Mouse (Mus musculus): Measurements from ENCODE around the gene Pde1b.
A peak's percentile ranks its signal among the peaks of the same experiment; 100 is the strongest.

The Pde1b gene

DNA sequence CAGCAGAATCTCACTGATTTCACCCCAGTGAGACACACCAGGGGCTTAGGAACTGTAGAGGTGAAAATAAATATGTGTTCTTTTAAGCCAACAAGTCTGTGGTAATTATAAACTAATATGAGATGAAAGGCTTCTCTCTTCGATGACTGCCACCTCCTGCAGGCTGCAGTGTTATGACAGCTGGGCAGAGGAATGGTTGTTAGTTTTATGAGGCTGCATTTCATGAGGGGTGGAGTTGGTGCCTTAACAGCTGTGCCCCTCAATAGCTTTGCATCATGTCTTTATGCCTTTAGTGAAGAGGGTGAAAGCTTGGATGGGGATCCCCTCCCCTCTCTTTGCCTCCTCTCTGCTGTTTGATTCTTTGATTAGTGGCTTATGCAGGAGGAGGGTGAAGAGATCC, 48.2 kb downstream of the Pde1b start:
- no peak for DNase-seq (ENCODE audit: low spot score)

- DNase-seq (ENCODE audit: low spot score): peak; percentile 88
These were observed 49.4 kb downstream of the Pde1b start for GRCm38 (mm10) chr15:103552096-103552690.

DNA sequence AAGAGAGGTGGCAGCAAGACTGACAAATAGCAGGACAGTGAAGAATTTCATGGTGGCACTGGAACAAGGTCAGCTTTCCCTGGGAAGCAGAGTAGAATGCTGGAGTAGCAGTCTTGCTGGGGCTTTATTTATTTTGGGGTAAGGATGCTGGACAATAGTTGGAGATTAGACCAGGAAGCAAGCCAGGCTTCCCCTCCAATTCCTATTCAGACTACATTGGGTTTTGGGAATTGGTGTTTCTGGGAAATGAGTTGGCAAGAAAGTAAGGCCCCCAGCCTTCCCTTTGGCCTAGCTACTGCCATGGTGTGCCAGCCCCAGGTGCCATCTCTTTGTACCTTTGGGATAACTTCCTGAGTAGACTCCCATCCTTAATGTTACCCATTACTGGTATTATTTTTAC, 62.1 kb downstream of the Pde1b start, which contains the start of gene Glycam1:
TSS of gene Glycam1 (minus strand) at position 101 of the 400 bp plus-strand sequence.
- no peak for DNase-seq (ENCODE audit: low spot score)

All from retina, embryonic 14.5 days (tissue).